Mouse (Mus musculus): ENCODE results near the gene Uvrag.

Uvrag gene

GRCm38 (mm10) chr7:98935757-98936156, 205.2 kb downstream of the Uvrag start:
- no peak for DNase-seq (ENCODE audit: low spot score in 2 of 2)

GRCm38 (mm10) chr7:98935193-98935592, 205.7 kb downstream of the Uvrag start:
- no peak for DNase-seq (ENCODE audit: low spot score in 2 of 2)

GRCm38 (mm10) chr7:98928336-98929025, 212.5 kb downstream of the Uvrag start:
- DNase-seq (ENCODE audit: low spot score in 2 of 2) = no peak

GRCm38 (mm10) chr7:98926906-98927528, 213.9 kb downstream of the Uvrag start:
- no peak for DNase-seq (ENCODE audit: low spot score in 2 of 2)

GRCm38 (mm10) chr7:98924380-98924869, 216.5 kb downstream of the Uvrag start:
- no peak for DNase-seq (ENCODE audit: low spot score in 2 of 2)

GRCm38 (mm10) chr7:98922984-98923383, 218.0 kb downstream of the Uvrag start:
- DNase-seq (ENCODE audit: low spot score in 2 of 2) = no peak

GRCm38 (mm10) chr7:98917407-98917806, 223.5 kb downstream of the Uvrag start:
- DNase-seq (ENCODE audit: low spot score in 2 of 2) = no peak

- DNase-seq (ENCODE audit: low spot score in 2 of 2) = no peak
Observed at GRCm38 (mm10) chr7:98916581-98916980, 224.4 kb downstream of the Uvrag start.

GRCm38 (mm10) chr7:98912953-98913360, 228.0 kb downstream of the Uvrag start:
- no peak for DNase-seq (ENCODE audit: low spot score in 2 of 2)

- no peak for DNase-seq (ENCODE audit: low spot score in 2 of 2)
Observed at GRCm38 (mm10) chr7:98911276-98911675, 229.7 kb downstream of the Uvrag start.

GRCm38 (mm10) chr7:98910712-98911111, 230.2 kb downstream of the Uvrag start:
- DNase-seq (ENCODE audit: low spot score in 2 of 2) = no peak

- DNase-seq (ENCODE audit: low spot score in 2 of 2) = no peak
Observed at GRCm38 (mm10) chr7:98910164-98910563, 230.8 kb downstream of the Uvrag start.

GRCm38 (mm10) chr7:98907476-98907875, 233.5 kb downstream of the Uvrag start:
- no peak for DNase-seq (ENCODE audit: low spot score in 2 of 2)

GRCm38 (mm10) chr7:98904659-98905362, 236.1 kb downstream of the Uvrag start:
- DNase-seq (ENCODE audit: low spot score in 2 of 2) = no peak

- DNase-seq (ENCODE audit: low spot score in 2 of 2) = no peak
Observed at GRCm38 (mm10) chr7:98903884-98904283, 237.1 kb downstream of the Uvrag start.

- DNase-seq (ENCODE audit: low spot score in 2 of 2) = no peak
Observed at GRCm38 (mm10) chr7:98901120-98901519, 239.8 kb downstream of the Uvrag start.

- DNase-seq (ENCODE audit: low spot score in 2 of 2) = no peak
Observed at GRCm38 (mm10) chr7:98899815-98900214, 241.1 kb downstream of the Uvrag start.

- no peak for DNase-seq (ENCODE audit: low spot score in 2 of 2)
Observed at GRCm38 (mm10) chr7:98897323-98897722, 243.6 kb downstream of the Uvrag start.

GRCm38 (mm10) chr7:98895501-98896095, 245.3 kb downstream of the Uvrag start:
- DNase-seq (ENCODE audit: low spot score in 2 of 2) = no peak

- no peak for DNase-seq (ENCODE audit: low spot score in 2 of 2)
Observed at GRCm38 (mm10) chr7:98894768-98895167, 246.2 kb downstream of the Uvrag start.

GRCm38 (mm10) chr7:98894305-98894704, 246.6 kb downstream of the Uvrag start:
- no peak for DNase-seq (ENCODE audit: low spot score in 2 of 2)

GRCm38 (mm10) chr7:98893144-98893543, 247.8 kb downstream of the Uvrag start:
- DNase-seq (ENCODE audit: low spot score in 2 of 2) = no peak

Measured in spleen, postnatal 36 days (tissue).